Comparison of ENCODE assay signal across 7 mouse cellular contexts in the genomic region with DNA sequence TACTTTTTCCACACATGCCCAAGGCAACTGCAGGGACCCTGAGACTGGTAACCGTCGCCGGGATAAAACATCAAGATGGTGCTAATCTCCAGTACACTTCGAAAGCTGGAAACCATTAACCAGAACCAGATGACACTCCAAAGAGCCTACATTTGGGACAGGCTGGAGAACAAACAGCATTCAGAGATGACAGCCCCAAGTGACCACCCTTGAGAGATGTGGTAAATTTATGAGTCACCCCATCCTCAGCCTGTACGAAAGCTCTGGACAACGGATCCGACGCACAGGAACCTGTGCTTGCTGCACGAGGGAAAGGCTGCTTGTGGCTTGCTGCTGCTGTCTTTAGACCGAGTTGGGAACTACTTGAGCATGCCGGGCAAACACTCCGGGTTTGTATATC. TPM values are rescaled to one million over a fixed set of nuclear protein-coding genes. Genes with fewer than 3 reads are reported as not detected.
DNase-seq lines count a peak whose midpoint lies in the region; ATAC-seq lines count a peak whose summit lies in the region.

No protein-coding gene starts in this region.

- H3K4me3 ChIP-seq in liver, embryonic 11.5 days (ENCODE audit: low read depth, low read length) = no peak overlapping the region
- no peak overlapping the region for H3K4me3 ChIP-seq in liver, embryonic 12.5 days
- H3K4me3 ChIP-seq in embryonic facial prominence, embryonic 10.5 days = peak overlapping the region; percentile 35
- no peak overlapping the region for H3K4me3 ChIP-seq in hindbrain, embryonic 16.5 days (ENCODE audit: low read length)
- no peak overlapping the region for H3K4me3 ChIP-seq in stomach, embryonic 14.5 days (ENCODE audit: low read depth, low read length)

- no peaks in the 10 kb centered on the region for H3K36me3 ChIP-seq in liver, embryonic 11.5 days (ENCODE audit: control insufficient read depth, insufficient read depth, low read length)
- H3K36me3 ChIP-seq in liver, embryonic 12.5 days = 0 out of 2 replicates have a peak, but pooled peaks cover 6% of the 10 kb centered on the region
- H3K36me3 ChIP-seq in embryonic facial prominence, embryonic 10.5 days (replicated peaks) = no peaks in the 10 kb centered on the region; the same call in 1 of the 2 replicates
- no peaks in the 10 kb centered on the region for H3K36me3 ChIP-seq in hindbrain, embryonic 16.5 days (ENCODE audit: control insufficient read depth, insufficient read depth, low read length)
- H3K36me3 ChIP-seq in stomach, embryonic 14.5 days (ENCODE audit: control insufficient read depth, insufficient read depth, low read length) = no peaks in the 10 kb centered on the region

- H3K9me3 ChIP-seq in liver, embryonic 11.5 days (ENCODE audit: control insufficient read depth, low read length) = no peaks in the 10 kb centered on the region
- no peaks in the 10 kb centered on the region for H3K9me3 ChIP-seq in liver, embryonic 12.5 days (replicated peaks)
- H3K9me3 ChIP-seq in embryonic facial prominence, embryonic 10.5 days = no peaks in the 10 kb centered on the region
- no peaks in the 10 kb centered on the region for H3K9me3 ChIP-seq in hindbrain, embryonic 16.5 days (ENCODE audit: control insufficient read depth, low read length)
- no peaks in the 10 kb centered on the region for H3K9me3 ChIP-seq in stomach, embryonic 14.5 days (ENCODE audit: control insufficient read depth, low read depth, low read length)

- peaks cover 36% of the 10 kb centered on the region for H3K4me1 ChIP-seq in liver, embryonic 11.5 days (replicated peaks; ENCODE audit: control insufficient read depth, insufficient read depth, low read length)
- H3K4me1 ChIP-seq in liver, embryonic 12.5 days = peaks cover 44% of the 10 kb centered on the region
- peaks cover 48% of the 10 kb centered on the region for H3K4me1 ChIP-seq in embryonic facial prominence, embryonic 10.5 days
- peaks cover 25% of the 10 kb centered on the region for H3K4me1 ChIP-seq in hindbrain, embryonic 16.5 days (ENCODE audit: control insufficient read depth, insufficient read depth, low read depth, low read length)
- H3K4me1 ChIP-seq in stomach, embryonic 14.5 days (ENCODE audit: control insufficient read depth, insufficient read depth, low read length) = peaks cover 31% of the 10 kb centered on the region

- H3K27ac ChIP-seq in liver, embryonic 11.5 days (ENCODE audit: low read depth, low read length) = peak overlapping the region; percentile 58; the same call in 1 of the 2 replicates
- H3K27ac ChIP-seq in liver, embryonic 12.5 days = no peak overlapping the region
- H3K27ac ChIP-seq in embryonic facial prominence, embryonic 10.5 days (replicated peaks) = peak overlapping the region; percentile 80
- H3K27ac ChIP-seq in hindbrain, embryonic 16.5 days (ENCODE audit: low read depth, low read length) = peak overlapping the region; percentile 64
- peak overlapping the region; percentile 87 for H3K27ac ChIP-seq in stomach, embryonic 14.5 days (ENCODE audit: low read length)

- H3K4me2 ChIP-seq in liver, embryonic 11.5 days = no peak overlapping the region
- no peak overlapping the region for H3K4me2 ChIP-seq in liver, embryonic 12.5 days
- no peak overlapping the region; the same call in 1 of the 2 replicates for H3K4me2 ChIP-seq in hindbrain, embryonic 16.5 days (ENCODE audit: low read length)
- peak overlapping the region; percentile 23; the same call in 1 of the 2 replicates for H3K4me2 ChIP-seq in stomach, embryonic 14.5 days (replicated peaks; ENCODE audit: low read depth, low read length)

- H3K27me3 ChIP-seq in liver, embryonic 11.5 days (replicated peaks; ENCODE audit: control insufficient read depth, insufficient read depth, low read length) = no peaks in the 10 kb centered on the region
- H3K27me3 ChIP-seq in liver, embryonic 12.5 days (replicated peaks) = no peaks in the 10 kb centered on the region
- H3K27me3 ChIP-seq in embryonic facial prominence, embryonic 10.5 days (replicated peaks; ENCODE audit: low read depth, poor library complexity, severe bottlenecking) = no peaks in the 10 kb centered on the region
- H3K27me3 ChIP-seq in hindbrain, embryonic 16.5 days (replicated peaks; ENCODE audit: control insufficient read depth, insufficient read depth, low read length) = no peaks in the 10 kb centered on the region
- H3K27me3 ChIP-seq in stomach, embryonic 14.5 days (ENCODE audit: control insufficient read depth, insufficient read depth, low read length) = no peaks in the 10 kb centered on the region

- ATAC-seq in liver, embryonic 11.5 days (replicated peaks; ENCODE audit: low FRiP score) = no peak
- no peak for ATAC-seq in liver, embryonic 12.5 days
- ATAC-seq in hindbrain, embryonic 16.5 days = no peak
- no peak for ATAC-seq in stomach, embryonic 14.5 days (ENCODE audit: insufficient number of reproducible peaks, insufficient read depth, low FRiP score, low read depth)

- no peak overlapping the region for H3K9ac ChIP-seq in liver, embryonic 11.5 days (ENCODE audit: low read depth, low read length)
- H3K9ac ChIP-seq in liver, embryonic 12.5 days = no peak overlapping the region
- H3K9ac ChIP-seq in hindbrain, embryonic 16.5 days (ENCODE audit: low read depth, low read length) = no peak overlapping the region
- H3K9ac ChIP-seq in stomach, embryonic 14.5 days (replicated peaks; ENCODE audit: low read depth, low read length) = no peak overlapping the region

- no peak for DNase-seq in liver, embryonic 11.5 days (ENCODE audit: low spot score)
- DNase-seq in embryonic facial prominence, embryonic 10.5 days (ENCODE audit: low spot score) = no peak
- no peak for DNase-seq in yolk sac, embryonic 10.5 days (ENCODE audit: low spot score)
- no peak for DNase-seq in thymus, postnatal 4 days

- WGBS in liver, embryonic 11.5 days = 74% methylated on average over 12 of the region's 12 CpGs
- WGBS in liver, embryonic 12.5 days (ENCODE audit: insufficient replicate concordance) = 64% methylated on average over 12 of the region's 12 CpGs
- WGBS in embryonic facial prominence, embryonic 10.5 days = 54% methylated on average over 12 of the region's 12 CpGs
- 72% methylated on average over 12 of the region's 12 CpGs for WGBS in hindbrain, embryonic 16.5 days
- WGBS in stomach, embryonic 14.5 days = 63% methylated on average over 12 of the region's 12 CpGs

RNA-seq across cellular contexts. Expression of gene Limk2, which starts 34.2 kb away (rescaled TPM):
- polyA plus RNA-seq in liver, embryonic 11.5 days (2014; fragmentation: Nextera tagmentation; extraction: Ambion mirVana) = 37.4 and 37.7 TPM in 2 replicates
- polyA plus RNA-seq in liver, embryonic 12.5 days (2016; fragmentation: Nextera tagmentation; extraction: Ambion mirVana) = 15.0 and 16.1 TPM in 2 replicates
- 57.9 and 60.5 TPM in 2 replicates for polyA plus RNA-seq in embryonic facial prominence, embryonic 10.5 days (2016; fragmentation: Nextera tagmentation; extraction: Ambion mirVana)
- polyA plus RNA-seq in hindbrain, embryonic 16.5 days (2015; fragmentation: Nextera tagmentation; extraction: Ambion mirVana) = 159 and 164 TPM in 2 replicates
- polyA plus RNA-seq in stomach, embryonic 14.5 days (2014; fragmentation: Nextera tagmentation; extraction: Ambion mirVana) = 90.3 and 95.8 TPM in 2 replicates

RNA-seq across cellular contexts. Expression of gene Pik3ip1, which starts 44.5 kb away (rescaled TPM):
- polyA plus RNA-seq in liver, embryonic 11.5 days (2014; fragmentation: Nextera tagmentation; extraction: Ambion mirVana) = 3.5 and 3.8 TPM in 2 replicates
- 1.8 and 2.1 TPM in 2 replicates for polyA plus RNA-seq in liver, embryonic 12.5 days (2016; fragmentation: Nextera tagmentation; extraction: Ambion mirVana)
- polyA plus RNA-seq in embryonic facial prominence, embryonic 10.5 days (2016; fragmentation: Nextera tagmentation; extraction: Ambion mirVana) = 7.3 and 11.2 TPM in 2 replicates
- polyA plus RNA-seq in hindbrain, embryonic 16.5 days (2015; fragmentation: Nextera tagmentation; extraction: Ambion mirVana) = 30.8 and 36.1 TPM in 2 replicates
- polyA plus RNA-seq in stomach, embryonic 14.5 days (2014; fragmentation: Nextera tagmentation; extraction: Ambion mirVana) = 11.4 and 14.1 TPM in 2 replicates
